Mouse (Mus musculus) CH12.LX (cell line): ENCODE measurements around the gene Prss54.

Experiments
- CHD1 ChIP-seq: IDR thresholded peaks from 2 replicates; pipeline ENCODE4 v1.6.1; 2012; ENCODE audit warnings: low read depth, low read length, improper control_type of control experiment, inconsistent platforms
- CTCF ChIP-seq, 2 experiments: IDR thresholded peaks in 1 of 2; conservative IDR thresholded peaks in 1 of 2; 2 replicates each; pipeline ENCODE4 v1.5.1; 2011 to 2012; ENCODE audit warnings: low read depth in 2 of 2, low read length in 2 of 2, improper control_type of control experiment in 1 of 2, inconsistent platforms in 1 of 2, mild to moderate bottlenecking in 1 of 2, moderate library complexity in 1 of 2
- ETS1 ChIP-seq: conservative IDR thresholded peaks from 2 replicates; pipeline ENCODE4 v1.6.1; 2012; ENCODE audit warnings: low read depth, mild to moderate bottlenecking, inconsistent platforms, low read length, improper control_type of control experiment, moderate library complexity
- MAZ ChIP-seq: IDR thresholded peaks from 2 replicates; pipeline ENCODE4 v1.6.1; 2012; ENCODE audit warnings: low read depth, mild to moderate bottlenecking, inconsistent platforms, low read length, improper control_type of control experiment, moderate library complexity
- NRF1 ChIP-seq: IDR thresholded peaks from 2 replicates; pipeline ENCODE4 v1.6.1; 2014; ENCODE audit warnings: low read depth, mild to moderate bottlenecking, inconsistent platforms, low read length, improper control_type of control experiment, moderate library complexity
- POLR2A ChIP-seq: IDR thresholded peaks from 2 replicates; pipeline ENCODE4 v1.6.1; 2011; ENCODE audit warnings: low read depth, mild to moderate bottlenecking, improper control_type of control experiment, low read length
- TBP ChIP-seq: conservative IDR thresholded peaks from 2 replicates; pipeline ENCODE4 v1.6.1; 2011; ENCODE audit warnings: low read depth, low read length, improper control_type of control experiment
- TCF12 ChIP-seq: IDR thresholded peaks from 2 replicates; pipeline ENCODE4 v1.6.1; 2014; ENCODE audit warnings: low read depth, mild to moderate bottlenecking, inconsistent platforms, low read length, improper control_type of control experiment
- USF1 ChIP-seq: IDR thresholded peaks from 2 replicates; pipeline ENCODE4 v1.6.1; 2014; ENCODE audit warnings: low read depth, mild to moderate bottlenecking, inconsistent platforms, low read length, improper control_type of control experiment
- ZNF384 ChIP-seq: IDR thresholded peaks from 2 replicates; pipeline ENCODE4 v1.6.1; 2012; ENCODE audit warnings: low read depth, low read length, improper control_type of control experiment, inconsistent platforms

DNA sequence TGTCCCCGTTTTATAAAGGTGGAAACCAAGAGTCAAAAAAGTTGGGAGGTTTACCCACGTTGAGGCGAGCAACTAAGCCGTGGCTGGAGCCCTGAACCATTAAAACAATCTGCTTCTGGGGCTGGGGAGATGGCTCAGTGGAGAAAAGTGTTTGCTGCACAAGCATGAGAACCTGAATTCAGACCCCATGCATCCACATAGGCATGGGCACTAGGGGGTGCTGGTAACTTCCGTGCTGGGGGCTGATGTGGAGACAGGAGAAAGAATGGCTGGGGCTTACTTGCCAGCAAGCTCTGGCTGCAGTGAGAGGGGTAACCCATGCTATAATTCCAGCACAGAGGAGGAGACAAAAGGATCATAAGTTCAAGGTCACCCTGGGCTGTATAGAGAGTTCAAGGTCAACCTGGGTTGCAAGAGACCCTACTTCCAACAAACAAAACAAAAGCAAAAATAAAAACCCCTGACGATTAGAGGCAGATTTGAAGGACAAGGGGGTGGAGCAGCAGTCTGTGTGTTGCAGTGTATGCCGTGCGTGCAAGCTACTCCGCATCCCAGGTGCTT lies 47.3 kb downstream of the Prss54 start:
- TF ChIP-seq NRF1 = no peak
- TF ChIP-seq ETS1 = no peak
- no peak for TF ChIP-seq POLR2A
- TF ChIP-seq CTCF (conservative IDR thresholded peaks at IDR 0.05 in 1 of 2, IDR thresholded peaks at IDR 0.05 in 1 of 2; ENCODE audit: low read depth in 2 of 2, low read length in 2 of 2) = peak in 1 of 2 experiments; percentile 57; a peak in 2 of 4 replicates
- TF ChIP-seq USF1 = no peak
- no peak for TF ChIP-seq CHD1
- no peak for TF ChIP-seq ZNF384
- TF ChIP-seq TCF12 = no peak
- TF ChIP-seq MAZ = no peak
- TF ChIP-seq TBP = no peak
